Mouse (Mus musculus): ENCODE measurements at regions not wholly inside any gene's neighbourhood (a gene's known extent, or its start where the extent isn't known, plus 50 kb on each side); places are given as distances from the start of the nearest gene placed in this dataset.

DNA sequence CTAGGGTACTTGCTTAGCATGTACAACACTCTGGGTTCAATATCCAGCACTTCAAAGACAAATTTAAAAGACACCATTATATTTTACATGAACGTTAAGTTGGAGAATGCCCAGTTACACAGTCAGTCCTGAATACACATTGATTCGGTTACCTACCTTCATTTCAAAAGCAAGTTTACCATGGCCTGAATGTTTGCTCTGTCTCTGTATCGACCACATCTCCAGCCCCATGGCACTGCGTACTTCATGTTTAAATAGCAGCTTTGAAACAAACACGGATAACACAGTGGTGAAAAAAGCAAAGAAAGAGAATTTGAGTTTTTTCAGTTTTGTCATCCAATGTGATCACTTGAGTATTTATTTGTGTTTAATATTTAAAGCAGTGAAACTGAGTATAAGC lies 254.1 kb upstream of the Plxna2 start:
- no peak for ATAC-seq (ENCODE audit: low read depth)
- no peaks in the 10 kb centered on the region for H3K9me3 ChIP-seq (ENCODE audit: control insufficient read depth, low read length)
- no peak overlapping the region for H3K4me2 ChIP-seq (ENCODE audit: low read depth, low read length)
- H3K9ac ChIP-seq (replicated peaks; ENCODE audit: low read depth, low read length): no peak overlapping the region
- no peaks in the 10 kb centered on the region for H3K27me3 ChIP-seq (ENCODE audit: control insufficient read depth, insufficient read depth, low read length)
- no peak overlapping the region for H3K4me3 ChIP-seq (ENCODE audit: low read depth, low read length)
- H3K27ac ChIP-seq (ENCODE audit: low read depth, low read length): no peak overlapping the region
- WGBS: 88% methylated on average over 5 of the region's 5 CpGs
- no peaks in the 10 kb centered on the region for H3K4me1 ChIP-seq (ENCODE audit: control insufficient read depth, insufficient read depth, low read length)
- no peaks in the 10 kb centered on the region for H3K36me3 ChIP-seq (ENCODE audit: control insufficient read depth, insufficient read depth, low read length)

DNA sequence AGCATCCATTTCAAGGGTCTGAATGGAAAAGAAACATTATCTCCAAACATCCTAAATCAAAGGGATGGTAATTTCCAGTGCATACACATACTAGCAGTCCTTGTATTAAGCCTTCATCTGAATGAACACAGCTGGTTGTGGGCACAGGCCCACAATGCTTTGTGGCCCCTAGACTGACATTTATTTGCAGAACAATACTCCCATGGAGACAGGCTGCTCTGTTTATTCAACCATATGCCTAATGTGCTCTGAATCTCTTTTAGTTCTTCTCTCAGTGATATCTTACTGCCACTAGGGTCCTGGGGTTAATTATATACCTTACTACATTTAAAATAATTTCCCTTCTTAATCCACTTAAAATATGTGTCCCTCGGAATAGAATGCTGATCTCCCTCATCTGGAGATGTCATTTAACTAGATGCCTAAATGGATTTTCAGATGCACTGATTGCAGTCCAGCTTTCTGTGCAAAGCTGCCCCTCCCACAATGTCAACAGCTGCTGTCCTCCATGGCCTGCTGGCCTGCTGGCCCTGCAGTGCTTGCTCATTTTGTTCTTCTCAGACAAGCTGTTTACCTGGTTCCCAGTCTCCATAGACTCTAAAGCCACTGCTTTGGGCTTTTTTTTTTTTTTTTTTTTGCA lies 254.8 kb upstream of the Plxna2 start:
- WGBS: 25% methylated on average over 1 of the region's 1 CpGs
- Histone ChIP-seq H3K4me2 (ENCODE audit: low read depth, low read length) (no peak overlapping the region), H3K9me3 (ENCODE audit: control insufficient read depth, low read length) (no peaks in the 10 kb centered on the region), H3K27me3 (ENCODE audit: control insufficient read depth, insufficient read depth, low read length) (no peaks in the 10 kb centered on the region), H3K9ac (replicated peaks; ENCODE audit: low read depth, low read length) (no peak overlapping the region), H3K27ac (ENCODE audit: low read depth, low read length) (no peak overlapping the region), H3K4me1 (ENCODE audit: control insufficient read depth, insufficient read depth, low read length) (no peaks in the 10 kb centered on the region), H3K4me3 (ENCODE audit: low read depth, low read length) (no peak overlapping the region), H3K36me3 (ENCODE audit: control insufficient read depth, insufficient read depth, low read length) (no peaks in the 10 kb centered on the region)
- no peak for ATAC-seq (ENCODE audit: low read depth)

DNA sequence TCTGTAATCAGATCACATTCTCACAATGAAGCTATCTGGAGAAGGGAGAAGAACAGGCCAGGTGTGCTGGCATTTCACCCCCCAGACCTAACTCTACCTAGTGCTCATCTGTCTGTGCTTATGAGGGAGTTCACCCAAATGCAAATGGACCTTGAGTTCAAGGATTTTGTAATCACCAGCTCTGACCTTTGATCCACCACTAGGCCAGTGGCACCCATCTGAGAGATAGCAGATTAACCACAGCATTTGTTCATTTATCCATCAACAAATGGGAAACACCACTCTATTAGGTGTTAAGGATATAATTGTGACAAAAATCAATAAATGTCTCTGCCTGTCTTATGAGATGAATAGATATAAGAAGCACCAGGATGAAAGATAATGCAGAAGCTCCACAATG lies 255.7 kb upstream of the Plxna2 start:
- Histone ChIP-seq H3K36me3 (ENCODE audit: control insufficient read depth, insufficient read depth, low read length) (no peaks in the 10 kb centered on the region), H3K9me3 (ENCODE audit: control insufficient read depth, low read length) (no peaks in the 10 kb centered on the region), H3K27ac (ENCODE audit: low read depth, low read length) (no peak overlapping the region), H3K27me3 (ENCODE audit: control insufficient read depth, insufficient read depth, low read length) (no peaks in the 10 kb centered on the region), H3K4me1 (ENCODE audit: control insufficient read depth, insufficient read depth, low read length) (no peaks in the 10 kb centered on the region), H3K4me2 (ENCODE audit: low read depth, low read length) (no peak overlapping the region), H3K4me3 (ENCODE audit: low read depth, low read length) (no peak overlapping the region), H3K9ac (replicated peaks; ENCODE audit: low read depth, low read length) (no peak overlapping the region)
- no peak for ATAC-seq (ENCODE audit: low read depth)

DNA sequence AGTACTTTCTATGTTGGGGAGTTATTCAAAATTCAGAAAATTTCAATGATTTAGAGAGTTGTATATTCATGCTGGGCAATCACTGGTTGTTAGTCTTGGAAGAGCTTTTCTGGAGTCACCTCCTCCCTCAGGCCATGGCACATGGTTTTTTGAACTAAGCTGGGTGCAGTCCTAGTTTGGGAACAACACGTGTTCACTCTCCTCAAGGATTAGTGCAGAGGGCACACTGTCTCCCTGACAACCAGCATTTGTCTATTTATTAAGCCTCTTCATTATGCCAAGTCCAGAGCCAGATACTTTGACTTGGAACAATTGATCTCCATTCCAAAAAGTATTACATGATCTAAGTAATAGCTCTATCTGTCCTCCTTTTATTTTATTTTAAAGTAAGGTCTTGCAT lies 256.7 kb upstream of the Plxna2 start:
- ATAC-seq (ENCODE audit: low read depth): no peak
- Histone ChIP-seq H3K9ac (replicated peaks; ENCODE audit: low read depth, low read length) (no peak overlapping the region), H3K4me3 (ENCODE audit: low read depth, low read length) (no peak overlapping the region), H3K4me1 (ENCODE audit: control insufficient read depth, insufficient read depth, low read length) (no peaks in the 10 kb centered on the region), H3K9me3 (ENCODE audit: control insufficient read depth, low read length) (no peaks in the 10 kb centered on the region), H3K27me3 (ENCODE audit: control insufficient read depth, insufficient read depth, low read length) (no peaks in the 10 kb centered on the region), H3K27ac (ENCODE audit: low read depth, low read length) (no peak overlapping the region), H3K36me3 (ENCODE audit: control insufficient read depth, insufficient read depth, low read length) (no peaks in the 10 kb centered on the region), H3K4me2 (ENCODE audit: low read depth, low read length) (no peak overlapping the region)
- 26% methylated on average over 1 of the region's 1 CpGs for WGBS

DNA sequence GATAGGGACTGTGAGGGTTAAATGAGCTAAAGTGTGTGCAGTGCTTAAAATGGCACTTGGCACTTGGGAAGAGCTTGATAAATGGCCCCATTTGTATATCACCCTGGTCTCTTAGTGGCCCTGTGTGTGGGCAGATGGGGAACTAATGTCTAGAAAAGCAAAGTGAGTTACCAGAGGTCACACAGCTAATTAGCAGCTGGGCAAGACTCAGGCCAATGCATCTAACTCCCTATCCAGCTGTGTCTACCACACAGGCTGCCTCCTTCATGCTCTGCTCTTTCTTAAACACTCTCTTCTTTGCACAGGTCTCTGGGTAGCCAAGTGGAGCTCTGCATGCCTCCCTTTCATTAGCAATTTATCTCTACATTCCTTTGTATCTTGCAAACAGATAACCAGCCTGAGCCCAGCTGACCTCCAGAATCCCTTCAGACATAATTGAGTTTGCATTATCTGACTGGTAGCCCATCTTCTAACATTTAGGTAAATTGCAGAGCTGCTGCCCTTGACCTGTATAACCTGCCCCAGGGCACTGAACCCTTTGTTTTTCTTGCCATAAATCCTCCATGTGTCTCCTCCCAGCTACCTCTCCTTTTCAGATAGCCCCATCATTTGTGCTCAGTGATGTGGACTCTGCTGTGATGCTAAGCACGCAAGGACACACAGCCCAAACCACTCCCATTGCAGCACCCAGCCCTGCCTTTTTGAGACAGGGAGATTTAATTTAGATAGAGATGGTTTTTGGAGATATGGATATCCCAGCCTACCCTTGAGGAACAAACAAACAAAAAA lies 263.5 kb upstream of the Plxna2 start:
- Histone ChIP-seq H3K4me1 (ENCODE audit: control insufficient read depth, insufficient read depth, low read length) (no peaks in the 10 kb centered on the region), H3K27me3 (ENCODE audit: control insufficient read depth, insufficient read depth, low read length) (no peaks in the 10 kb centered on the region), H3K9ac (replicated peaks; ENCODE audit: low read depth, low read length) (no peak overlapping the region), H3K4me2 (ENCODE audit: low read depth, low read length) (no peak overlapping the region), H3K36me3 (ENCODE audit: control insufficient read depth, insufficient read depth, low read length) (no peaks in the 10 kb centered on the region), H3K27ac (ENCODE audit: low read depth, low read length) (no peak overlapping the region), H3K9me3 (ENCODE audit: control insufficient read depth, low read length) (no peaks in the 10 kb centered on the region), H3K4me3 (ENCODE audit: low read depth, low read length) (no peak overlapping the region)
- WGBS: 28% methylated on average over 1 of the region's 1 CpGs
- no peak for ATAC-seq (ENCODE audit: low read depth)

DNA sequence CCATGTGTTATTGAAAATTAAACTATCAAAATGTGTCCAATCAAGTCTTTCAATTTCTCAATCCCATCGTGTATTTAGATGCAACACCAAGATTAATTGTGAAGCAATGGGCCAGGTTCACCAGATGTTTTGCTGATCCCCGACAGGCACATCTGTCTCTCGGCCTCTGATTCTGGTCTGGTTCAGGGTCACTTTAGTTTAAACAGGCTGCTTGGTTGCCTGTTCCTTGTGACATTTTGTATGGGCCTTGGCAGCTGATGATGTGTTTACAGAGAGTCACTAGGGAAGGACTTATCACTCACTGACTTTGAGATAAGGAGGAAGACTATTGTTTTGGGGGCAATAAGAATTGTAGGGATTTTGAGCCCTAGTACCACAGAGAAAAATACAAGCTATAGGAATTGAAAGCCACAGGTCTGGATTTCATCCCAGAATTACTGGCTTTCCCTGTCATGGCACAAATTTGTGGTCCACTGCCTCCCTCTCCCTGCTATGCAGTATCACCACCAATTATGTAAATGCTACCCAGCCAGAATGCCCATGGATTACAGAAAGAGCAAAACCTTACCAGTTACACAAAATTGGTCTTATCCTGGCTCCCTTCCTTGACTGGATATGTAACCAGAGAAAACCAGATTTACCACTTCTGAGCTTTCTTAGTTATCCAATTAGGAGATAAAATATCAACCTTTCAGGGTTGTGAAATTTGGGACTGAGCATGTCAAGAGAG lies 272.5 kb upstream of the Plxna2 start:
- H3K4me2 ChIP-seq (ENCODE audit: low read depth, low read length): no peak overlapping the region
- no peak for ATAC-seq (ENCODE audit: low read depth)
- WGBS: 71% methylated on average over 3 of the region's 3 CpGs
- H3K4me1 ChIP-seq (ENCODE audit: control insufficient read depth, insufficient read depth, low read length): no peaks in the 10 kb centered on the region
- no peak overlapping the region for H3K9ac ChIP-seq (replicated peaks; ENCODE audit: low read depth, low read length)
- H3K9me3 ChIP-seq (ENCODE audit: control insufficient read depth, low read length): no peaks in the 10 kb centered on the region
- H3K27me3 ChIP-seq (ENCODE audit: control insufficient read depth, insufficient read depth, low read length): no peaks in the 10 kb centered on the region
- H3K36me3 ChIP-seq (ENCODE audit: control insufficient read depth, insufficient read depth, low read length): no peaks in the 10 kb centered on the region
- no peak overlapping the region for H3K27ac ChIP-seq (ENCODE audit: low read depth, low read length)
- no peak overlapping the region for H3K4me3 ChIP-seq (ENCODE audit: low read depth, low read length)

DNA sequence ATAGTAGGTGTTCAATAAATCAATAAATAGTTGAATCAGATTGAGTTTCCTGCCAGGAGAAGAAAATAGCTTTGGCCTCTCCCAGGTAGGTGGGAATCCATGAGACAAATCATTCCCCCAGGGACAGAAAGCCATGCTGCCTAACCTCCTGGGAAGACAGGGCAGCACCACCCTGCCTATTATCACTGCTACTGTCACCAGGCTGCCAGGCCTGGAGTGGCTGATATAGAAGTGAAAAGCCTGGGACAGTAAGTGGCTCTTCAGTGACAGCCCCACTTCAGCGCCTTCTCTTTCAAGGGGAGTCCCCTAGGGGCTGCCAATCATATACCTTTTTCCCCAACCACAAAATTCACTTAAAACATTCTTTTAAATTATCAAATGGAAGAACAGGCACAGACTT lies 275.4 kb upstream of the Plxna2 start:
- Histone ChIP-seq H3K9ac (replicated peaks; ENCODE audit: low read depth, low read length) (no peak overlapping the region), H3K4me1 (ENCODE audit: control insufficient read depth, insufficient read depth, low read length) (no peaks in the 10 kb centered on the region), H3K27ac (ENCODE audit: low read depth, low read length) (no peak overlapping the region), H3K36me3 (ENCODE audit: control insufficient read depth, insufficient read depth, low read length) (no peaks in the 10 kb centered on the region), H3K27me3 (ENCODE audit: control insufficient read depth, insufficient read depth, low read length) (no peaks in the 10 kb centered on the region), H3K4me2 (ENCODE audit: low read depth, low read length) (no peak overlapping the region), H3K9me3 (ENCODE audit: control insufficient read depth, low read length) (no peaks in the 10 kb centered on the region), H3K4me3 (ENCODE audit: low read depth, low read length) (no peak overlapping the region)
- no peak for ATAC-seq (ENCODE audit: low read depth)
- whole genome bisulfite sequencing: 80% methylated on average over 1 of the region's 1 CpGs

DNA sequence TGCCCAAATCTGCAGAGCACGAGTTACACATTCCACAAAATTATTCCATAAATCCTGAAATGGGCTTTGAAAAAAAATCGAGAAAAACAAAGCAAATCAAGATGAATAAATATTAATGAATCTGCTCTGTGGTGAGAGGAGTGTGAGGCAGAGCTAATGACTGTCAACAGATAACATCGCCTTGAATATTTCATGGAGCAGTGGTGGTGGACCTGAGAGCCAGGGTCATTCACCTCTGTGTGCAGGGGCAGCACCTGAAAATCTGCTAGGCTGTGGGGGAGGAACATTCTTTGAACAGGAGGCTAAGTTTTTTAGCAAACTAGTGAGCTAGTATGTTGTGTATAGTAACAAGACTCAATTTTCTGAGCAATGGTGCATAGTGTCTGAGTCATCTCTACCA lies 276.3 kb upstream of the Plxna2 start:
- Histone ChIP-seq H3K4me1 (ENCODE audit: control insufficient read depth, insufficient read depth, low read length) (no peaks in the 10 kb centered on the region), H3K9ac (replicated peaks; ENCODE audit: low read depth, low read length) (no peak overlapping the region), H3K27me3 (ENCODE audit: control insufficient read depth, insufficient read depth, low read length) (no peaks in the 10 kb centered on the region), H3K36me3 (ENCODE audit: control insufficient read depth, insufficient read depth, low read length) (no peaks in the 10 kb centered on the region), H3K27ac (ENCODE audit: low read depth, low read length) (no peak overlapping the region), H3K4me3 (ENCODE audit: low read depth, low read length) (no peak overlapping the region), H3K4me2 (ENCODE audit: low read depth, low read length) (no peak overlapping the region), H3K9me3 (ENCODE audit: control insufficient read depth, low read length) (no peaks in the 10 kb centered on the region)
- 50% methylated on average over 3 of the region's 3 CpGs for WGBS
- no peak for ATAC-seq (ENCODE audit: low read depth)
